Mouse (Mus musculus): ENCODE measurements at regions not wholly inside any gene's neighbourhood (a gene's known extent, or its start where the extent isn't known, plus 50 kb on each side); places are given as distances from the start of the nearest gene placed in this dataset.
"Not testable (repeated sequence)": the region's sequence is repeated elsewhere in the genome, so short reads cannot be mapped to it uniquely, and the experiment has no call there.

DNA sequence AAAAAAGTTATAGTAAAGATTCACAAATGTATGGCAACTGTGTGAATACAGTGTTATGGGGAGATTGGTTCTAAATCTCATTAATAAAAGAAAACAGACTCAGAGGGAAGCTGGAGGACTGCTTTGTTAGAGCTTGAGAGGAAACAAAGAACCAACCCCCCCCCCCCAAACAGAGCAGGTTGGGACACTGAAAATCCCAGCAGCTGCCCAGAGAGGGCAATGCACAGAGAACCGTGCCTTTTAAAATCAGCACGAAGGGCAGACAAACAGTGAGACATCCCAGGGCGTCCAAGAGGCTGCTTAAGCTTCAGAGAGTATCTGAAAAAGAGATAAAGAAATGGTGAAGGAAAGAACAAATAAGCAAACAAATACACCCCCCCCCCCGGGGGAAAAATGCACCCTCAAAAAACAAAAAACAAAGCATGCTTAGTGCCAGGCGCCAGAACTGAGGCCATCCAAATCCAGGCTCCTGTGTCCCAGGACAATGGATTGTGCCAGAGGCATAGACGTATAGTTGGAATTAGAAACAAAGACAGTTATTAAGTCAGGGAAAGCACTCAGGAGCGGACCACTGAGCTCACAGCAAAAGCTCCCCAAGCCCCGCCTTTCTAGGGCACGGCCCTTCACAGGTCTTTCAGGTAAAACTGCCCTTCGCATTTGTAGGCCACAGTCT is 215.7 kb downstream of the Dact1 start:
- H3K4me1 ChIP-seq (ENCODE audit: control insufficient read depth, insufficient read depth, insufficient read length, low read length), result no peaks in the 10 kb centered on the region
- TF ChIP-seq CTCF (IDR thresholded peaks at IDR 0.05; ENCODE audit: extremely low read depth, insufficient read length, insufficient replicate concordance, low read depth, low read length), result no peak
- TF ChIP-seq POLR2A (IDR thresholded peaks at IDR 0.05; ENCODE audit: low read depth, low read length), result no peak
- no peak overlapping the region for H3K4me3 ChIP-seq (ENCODE audit: low read depth, low read length)
- H3K27ac ChIP-seq (ENCODE audit: insufficient read depth, low read depth, low read length), result no peak overlapping the region
- no peaks in the 10 kb centered on the region for H3K27me3 ChIP-seq (ENCODE audit: control insufficient read depth, insufficient read depth, low read length)
- no peaks in the 10 kb centered on the region for H3K36me3 ChIP-seq (ENCODE audit: control insufficient read depth, insufficient read depth, low read length)
- WGBS, result 59% methylated on average over 10 of the region's 10 CpGs

DNA sequence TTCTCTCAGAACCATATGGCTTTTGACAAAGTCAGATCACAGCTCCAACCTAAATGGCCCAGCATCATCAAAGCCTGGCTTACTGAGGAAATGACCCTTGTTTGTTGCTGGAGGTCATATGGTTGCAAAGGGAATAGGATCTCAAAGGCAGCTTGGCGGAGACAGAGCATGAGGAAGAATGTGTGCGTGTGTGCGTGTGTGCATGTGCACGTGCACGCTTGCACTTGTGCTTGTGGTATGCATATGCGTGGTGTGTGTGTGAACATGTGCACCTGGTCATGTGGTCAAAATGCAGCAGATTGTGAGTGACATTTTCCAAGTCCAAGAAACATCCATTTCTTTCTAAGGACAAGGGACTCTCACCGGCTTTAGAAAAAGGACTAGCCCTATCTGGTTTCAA is 216.9 kb downstream of the Dact1 start:
- H3K4me3 ChIP-seq (ENCODE audit: low read depth, low read length), result no peak overlapping the region
- H3K4me1 ChIP-seq (ENCODE audit: control insufficient read depth, insufficient read depth, insufficient read length, low read length), result no peaks in the 10 kb centered on the region
- no peaks in the 10 kb centered on the region for H3K27me3 ChIP-seq (ENCODE audit: control insufficient read depth, insufficient read depth, low read length)
- 96% methylated on average over 7 of the region's 7 CpGs for WGBS
- H3K36me3 ChIP-seq (ENCODE audit: control insufficient read depth, insufficient read depth, low read length), result no peaks in the 10 kb centered on the region
- TF ChIP-seq POLR2A (IDR thresholded peaks at IDR 0.05; ENCODE audit: low read depth, low read length) (no peak), CTCF (IDR thresholded peaks at IDR 0.05; ENCODE audit: extremely low read depth, insufficient read length, insufficient replicate concordance, low read depth, low read length) (no peak)
- H3K27ac ChIP-seq (ENCODE audit: insufficient read depth, low read depth, low read length), result no peak overlapping the region

DNA sequence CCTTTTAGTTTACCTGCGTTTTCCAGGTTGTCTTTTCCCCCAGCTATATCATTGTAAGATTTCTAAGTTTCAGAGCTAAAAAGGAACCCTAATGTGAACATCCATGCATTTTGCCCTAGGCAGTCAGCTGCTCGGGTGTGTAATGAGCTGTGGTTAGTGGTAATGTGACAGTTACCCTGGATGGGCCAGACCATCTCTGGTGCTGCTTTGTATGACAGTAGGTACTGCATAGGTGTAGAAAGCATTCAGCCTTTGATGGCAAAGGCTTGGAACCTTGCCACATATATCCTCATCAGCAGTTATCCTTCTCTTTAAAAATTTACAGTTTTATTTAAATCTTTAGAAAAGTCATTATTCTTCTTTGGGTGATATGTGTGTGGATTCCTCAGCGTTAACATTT is 222.5 kb downstream of the Dact1 start:
- Histone ChIP-seq H3K4me3 (ENCODE audit: low read depth, low read length) (no peak overlapping the region), H3K27me3 (ENCODE audit: control insufficient read depth, insufficient read depth, low read length) (no peaks in the 10 kb centered on the region), H3K36me3 (ENCODE audit: control insufficient read depth, insufficient read depth, low read length) (no peaks in the 10 kb centered on the region), H3K4me1 (ENCODE audit: control insufficient read depth, insufficient read depth, insufficient read length, low read length) (no peaks in the 10 kb centered on the region), H3K27ac (ENCODE audit: insufficient read depth, low read depth, low read length) (no peak overlapping the region)
- TF ChIP-seq CTCF (IDR thresholded peaks at IDR 0.05; ENCODE audit: extremely low read depth, insufficient read length, insufficient replicate concordance, low read depth, low read length) (no peak), POLR2A (IDR thresholded peaks at IDR 0.05; ENCODE audit: low read depth, low read length) (no peak)
- 80% methylated on average over 3 of the region's 3 CpGs for WGBS

DNA sequence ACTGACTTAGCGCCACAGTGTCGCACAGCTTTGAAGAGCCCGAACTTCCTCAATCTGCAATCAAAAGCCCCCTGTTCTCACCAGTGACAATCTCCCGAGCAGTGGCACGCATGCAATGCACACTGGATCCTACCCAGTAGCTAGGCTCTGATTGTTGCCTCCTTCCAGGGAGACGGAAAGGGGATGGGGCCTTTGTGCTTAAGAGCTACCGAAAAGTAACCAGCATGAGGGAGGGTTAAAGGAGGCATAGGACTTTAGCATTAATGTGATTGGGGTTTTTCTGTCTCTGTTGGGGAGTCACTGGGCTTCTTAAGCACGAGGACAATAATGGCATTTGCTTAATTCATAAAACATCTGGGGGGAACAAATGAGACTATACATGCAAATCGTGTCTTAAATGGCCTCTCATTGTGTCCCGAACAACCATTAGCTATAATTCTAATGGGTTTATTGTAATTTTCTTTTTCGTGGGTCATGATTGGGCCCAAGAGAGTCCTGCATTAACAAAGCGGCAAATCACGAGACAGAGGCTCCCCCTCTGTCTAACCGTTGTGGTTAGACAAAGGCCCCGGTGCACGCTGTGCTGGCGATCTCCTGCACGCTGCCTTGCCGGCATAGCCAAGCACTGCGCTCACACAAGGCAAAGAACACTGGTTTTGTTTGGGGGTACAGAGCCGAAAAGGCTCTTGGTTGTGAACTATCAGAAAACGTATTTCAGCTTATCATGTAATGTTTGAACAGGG is 223.2 kb downstream of the Dact1 start:
- 82% methylated on average over 22 of the region's 22 CpGs for WGBS
- no peaks in the 10 kb centered on the region for H3K27me3 ChIP-seq (ENCODE audit: control insufficient read depth, insufficient read depth, low read length)
- no peak overlapping the region for H3K4me3 ChIP-seq (ENCODE audit: low read depth, low read length)
- no peaks in the 10 kb centered on the region for H3K4me1 ChIP-seq (ENCODE audit: control insufficient read depth, insufficient read depth, insufficient read length, low read length)
- no peaks in the 10 kb centered on the region for H3K36me3 ChIP-seq (ENCODE audit: control insufficient read depth, insufficient read depth, low read length)
- no peak overlapping the region for H3K27ac ChIP-seq (ENCODE audit: insufficient read depth, low read depth, low read length)
- TF ChIP-seq POLR2A (IDR thresholded peaks at IDR 0.05; ENCODE audit: low read depth, low read length) (no peak), CTCF (IDR thresholded peaks at IDR 0.05; ENCODE audit: extremely low read depth, insufficient read length, insufficient replicate concordance, low read depth, low read length) (no peak)

DNA sequence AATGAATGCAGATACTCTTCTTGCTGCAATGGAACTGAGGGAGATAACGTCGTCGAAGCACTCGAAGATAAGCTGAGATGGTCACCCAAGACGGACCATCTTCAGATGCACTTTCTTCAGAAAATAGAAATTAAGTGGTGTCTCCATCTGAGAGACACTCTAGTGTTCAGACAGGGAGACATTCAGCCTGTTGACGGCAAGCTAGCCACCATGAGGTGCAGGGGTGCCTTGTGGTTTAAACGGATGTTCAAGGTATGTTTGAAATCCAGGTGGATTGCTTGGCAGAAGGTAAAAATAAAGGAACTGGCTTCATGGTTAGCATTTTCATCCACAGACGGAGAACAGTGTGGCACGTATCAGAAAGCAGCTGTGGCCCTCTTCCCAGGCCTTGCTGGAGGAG is 224.0 kb downstream of the Dact1 start:
- Histone ChIP-seq H3K4me1 (ENCODE audit: control insufficient read depth, insufficient read depth, insufficient read length, low read length) (peaks cover 4% of the 10 kb centered on the region; the same call in 1 of the 2 replicates), H3K27me3 (ENCODE audit: control insufficient read depth, insufficient read depth, low read length) (no peaks in the 10 kb centered on the region), H3K4me3 (ENCODE audit: low read depth, low read length) (no peak overlapping the region), H3K27ac (ENCODE audit: insufficient read depth, low read depth, low read length) (no peak overlapping the region), H3K36me3 (ENCODE audit: control insufficient read depth, insufficient read depth, low read length) (no peaks in the 10 kb centered on the region)
- 91% methylated on average over 9 of the region's 9 CpGs for WGBS
- TF ChIP-seq POLR2A (IDR thresholded peaks at IDR 0.05; ENCODE audit: low read depth, low read length) (no peak), CTCF (IDR thresholded peaks at IDR 0.05; ENCODE audit: extremely low read depth, insufficient read length, insufficient replicate concordance, low read depth, low read length) (no peak)

DNA sequence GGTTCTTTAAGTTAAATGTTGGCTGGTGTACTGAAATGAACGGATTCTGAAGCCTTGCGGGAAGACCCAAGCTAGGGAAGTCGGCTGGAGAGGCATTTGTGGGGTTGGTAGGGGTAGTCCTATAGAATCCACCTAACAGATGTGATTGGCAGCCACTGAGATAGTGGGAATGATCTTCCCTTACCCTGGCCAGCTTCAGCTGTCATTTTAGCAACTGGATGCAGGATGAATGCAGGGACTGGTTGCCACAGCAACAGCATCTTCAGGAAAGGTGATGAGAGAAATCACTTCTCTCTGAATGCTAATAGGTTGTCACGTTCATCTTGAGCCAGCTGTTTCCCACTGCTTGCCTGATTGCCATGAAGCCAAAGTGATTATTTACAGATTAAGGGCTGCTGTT is 224.5 kb downstream of the Dact1 start:
- no peaks in the 10 kb centered on the region for H3K36me3 ChIP-seq (ENCODE audit: control insufficient read depth, insufficient read depth, low read length)
- H3K27ac ChIP-seq (ENCODE audit: insufficient read depth, low read depth, low read length), result no peak overlapping the region
- TF ChIP-seq POLR2A (IDR thresholded peaks at IDR 0.05; ENCODE audit: low read depth, low read length), result no peak
- TF ChIP-seq CTCF (IDR thresholded peaks at IDR 0.05; ENCODE audit: extremely low read depth, insufficient read length, insufficient replicate concordance, low read depth, low read length), result no peak
- no peak overlapping the region for H3K4me3 ChIP-seq (ENCODE audit: low read depth, low read length)
- 81% methylated on average over 4 of the region's 4 CpGs for WGBS
- peaks cover 4% of the 10 kb centered on the region; the same call in 1 of the 2 replicates for H3K4me1 ChIP-seq (ENCODE audit: control insufficient read depth, insufficient read depth, insufficient read length, low read length)
- no peaks in the 10 kb centered on the region for H3K27me3 ChIP-seq (ENCODE audit: control insufficient read depth, insufficient read depth, low read length)

DNA sequence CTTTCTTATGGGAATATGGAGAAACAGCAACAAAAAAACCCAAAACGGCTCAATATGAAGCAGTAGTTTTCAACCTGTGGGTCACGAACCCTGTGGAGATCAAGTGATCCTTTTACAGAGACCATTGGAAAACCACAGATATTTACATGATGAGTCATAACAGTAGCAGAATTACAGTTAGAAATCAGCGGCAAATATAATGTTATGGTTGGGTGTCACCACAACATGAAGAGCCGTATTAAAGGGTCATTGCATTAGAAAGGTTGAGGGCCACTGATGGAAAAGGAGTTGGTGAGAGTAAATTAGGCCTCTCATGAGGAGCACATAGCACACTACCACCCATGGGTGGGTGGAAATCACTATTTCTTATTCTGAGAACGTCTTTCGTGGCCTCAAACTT is 225.6 kb downstream of the Dact1 start:
- Histone ChIP-seq H3K27ac (ENCODE audit: insufficient read depth, low read depth, low read length) (no peak overlapping the region), H3K36me3 (ENCODE audit: control insufficient read depth, insufficient read depth, low read length) (no peaks in the 10 kb centered on the region), H3K4me3 (ENCODE audit: low read depth, low read length) (no peak overlapping the region), H3K4me1 (ENCODE audit: control insufficient read depth, insufficient read depth, insufficient read length, low read length) (peaks cover 4% of the 10 kb centered on the region; the same call in 1 of the 2 replicates), H3K27me3 (ENCODE audit: control insufficient read depth, insufficient read depth, low read length) (no peaks in the 10 kb centered on the region)
- WGBS, result 88% methylated on average over 6 of the region's 6 CpGs
- no peak for TF ChIP-seq POLR2A (IDR thresholded peaks at IDR 0.05; ENCODE audit: low read depth, low read length)
- TF ChIP-seq CTCF (IDR thresholded peaks at IDR 0.05; ENCODE audit: extremely low read depth, insufficient read length, insufficient replicate concordance, low read depth, low read length), result no peak

DNA sequence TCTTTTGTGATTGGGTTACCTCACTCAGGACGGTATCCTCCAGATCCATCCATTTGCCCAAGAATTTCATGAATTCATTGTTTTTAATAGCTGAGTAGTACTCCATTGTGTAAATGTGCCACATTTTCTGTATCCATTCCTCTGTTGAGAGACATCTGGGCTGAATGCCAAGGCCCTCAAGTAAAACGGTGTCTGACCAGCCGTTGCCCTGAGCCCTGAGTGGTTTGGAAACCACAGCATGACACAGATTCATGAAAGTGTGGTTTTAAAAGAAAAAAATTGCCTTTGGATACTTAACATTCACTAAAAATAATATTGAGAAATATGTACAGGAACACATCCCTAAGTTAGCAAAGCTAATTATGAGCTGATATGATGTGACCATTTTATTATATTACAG is 226.1 kb downstream of the Dact1 start:
- H3K27me3 ChIP-seq (ENCODE audit: control insufficient read depth, insufficient read depth, low read length); H3K4me1 ChIP-seq (ENCODE audit: control insufficient read depth, insufficient read depth, insufficient read length, low read length); H3K4me3 ChIP-seq (ENCODE audit: low read depth, low read length); H3K27ac ChIP-seq (ENCODE audit: insufficient read depth, low read depth, low read length); H3K36me3 ChIP-seq (ENCODE audit: control insufficient read depth, insufficient read depth, low read length): not testable (repeated sequence)
- WGBS, result 44% methylated on average over 3 of the region's 3 CpGs

All from small intestine, adult 2 months (tissue).